Mouse (Mus musculus) large intestine, adult 2 months (tissue): Measurements from ENCODE around the gene Orm2. TPM values are rescaled to one million over a fixed set of nuclear protein-coding genes. Genes with fewer than 3 reads are reported as not detected.

Experiments used
- DNase-seq: peaks from one replicate; pipeline ENCODE4 v3.0.0-alpha.2; 2012; ENCODE audit warnings: low read depth, low spot score
- WGBS: fragments of 180-500 bp; shearing (Covaris S2); methylation state at CpG from one replicate; pipeline ENCODE4 v1.1.7; 2018; 5-methylcytosine and 5-hydroxymethylcytosine counted together
- polyA plus RNA-seq: library from polyadenylated mRNA; depleted of rRNA; stranded (reverse); fragments of >200 nt; gene quantifications from 2 replicates; pipeline ENCODE4 v1.2.3, GENCODE M21; 2012; rRNA removed

Orm2 gene
- polyA plus RNA-seq, 1 experiment, result 0.15 TPM

DNA sequence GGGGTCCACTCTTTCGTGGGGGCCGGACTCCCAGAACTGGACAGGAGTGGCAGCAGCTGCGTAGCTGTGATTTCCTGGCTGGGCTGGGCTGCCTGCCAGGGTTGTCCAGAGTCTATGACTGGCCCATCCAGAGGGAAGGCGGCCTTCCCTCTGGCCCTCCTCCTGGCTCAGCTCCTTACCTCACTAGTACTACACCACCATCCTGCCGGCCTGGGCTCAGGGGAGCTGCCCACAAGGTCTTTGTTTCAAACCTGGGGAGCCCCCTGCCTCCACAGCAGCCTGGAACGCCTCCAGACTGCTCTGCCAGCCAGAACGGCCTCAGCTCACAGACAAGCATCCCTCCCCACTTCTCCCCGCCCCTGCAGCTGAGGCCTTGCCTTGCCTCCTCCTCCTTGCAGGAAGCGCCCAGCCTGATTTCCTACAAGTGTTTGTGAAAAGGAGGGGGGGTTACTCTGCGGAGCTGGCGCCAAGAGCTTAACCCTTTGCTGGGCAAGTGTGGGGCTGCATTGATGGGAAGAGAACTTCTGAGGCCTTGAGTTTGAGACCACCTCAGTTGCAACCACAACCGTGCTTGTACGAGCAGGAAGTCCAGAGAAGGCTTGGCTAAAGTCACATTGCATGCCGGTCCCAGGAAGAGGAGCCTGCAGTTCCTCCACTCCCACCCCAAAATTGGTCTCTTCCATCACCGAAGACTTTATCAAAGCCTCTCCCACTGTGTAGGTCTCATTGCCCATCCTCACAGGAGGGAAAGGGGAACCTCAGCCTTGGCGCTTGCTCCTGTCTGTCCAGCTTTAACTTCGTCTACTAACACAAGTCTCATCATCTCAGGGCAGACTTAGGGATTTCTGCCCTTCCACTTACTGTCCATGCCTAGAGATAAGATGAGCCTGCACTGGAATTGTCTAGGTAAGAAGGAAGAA, 41.1 kb downstream of the Orm2 start, which contains the start of gene Akna:
Gene Akna (minus strand): TSS at position 315 of the 920 bp plus-strand sequence.
- WGBS, result 8% methylated on average over 17 of the region's 17 CpGs
- peak; percentile 47 for DNase-seq

DNA sequence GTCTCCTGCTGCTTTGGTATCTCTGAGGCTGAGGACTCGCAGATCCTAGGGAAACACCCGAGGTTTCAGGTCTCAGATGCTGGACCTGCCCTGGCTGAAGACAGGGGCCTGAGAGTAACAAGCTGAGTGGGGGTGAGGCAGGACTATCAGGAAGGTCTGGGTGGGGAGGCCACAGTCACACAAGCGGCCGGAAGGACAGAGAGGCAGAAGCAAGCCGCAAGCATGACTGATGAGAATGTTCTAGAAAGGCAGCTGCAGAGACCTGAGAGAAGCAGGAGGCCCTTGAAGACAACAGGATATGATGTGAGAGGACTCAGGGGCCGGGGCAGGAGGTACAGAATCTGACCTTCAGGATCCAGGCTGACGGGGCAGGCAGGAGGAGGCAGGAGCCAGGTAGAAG, 42.0 kb downstream of the Orm2 start:
- DNase-seq, result no peak
- WGBS, result 73% methylated on average over 7 of the region's 7 CpGs

DNA sequence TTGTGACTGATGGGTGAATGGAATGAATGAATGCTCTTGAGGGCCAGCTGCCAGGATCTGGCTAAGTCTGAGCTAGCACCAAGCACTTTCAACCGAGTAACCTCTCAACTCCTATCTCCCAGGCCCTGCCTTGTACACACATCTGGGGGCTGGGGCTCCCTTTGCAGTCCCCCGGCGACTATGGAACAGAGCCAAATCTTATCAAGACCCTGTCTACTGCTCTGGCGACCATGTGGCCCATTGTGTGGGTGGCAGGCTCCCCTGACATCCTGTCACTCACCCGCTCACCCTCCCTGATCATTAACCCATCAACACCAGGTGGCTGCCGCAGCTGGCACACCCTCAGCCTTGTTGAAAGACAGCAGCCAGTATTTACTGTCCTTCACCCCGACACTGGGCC, 42.8 kb downstream of the Orm2 start:
- DNase-seq, result no peak
- WGBS, result 32% methylated on average over 7 of the region's 7 CpGs

DNA sequence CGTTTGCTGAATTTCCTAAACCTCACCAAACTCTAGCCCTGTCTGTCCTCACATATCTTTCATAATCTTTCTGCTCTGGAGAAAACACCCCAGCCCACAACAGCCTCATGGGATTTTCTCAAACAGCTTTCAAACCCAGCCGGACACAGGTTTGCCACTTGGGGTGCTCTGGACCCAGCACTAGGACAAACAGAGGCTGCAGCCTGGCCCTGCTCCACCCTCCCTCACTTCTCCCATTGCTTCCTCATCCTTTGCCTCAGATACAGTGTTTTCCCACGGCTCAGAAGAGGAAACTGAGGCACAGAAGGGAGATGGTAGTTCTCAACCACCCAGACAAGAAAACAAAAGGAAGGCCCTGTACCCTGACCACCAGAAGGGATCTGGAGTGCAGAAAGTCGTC, 43.4 kb downstream of the Orm2 start:
- WGBS, result 43% methylated on average over 4 of the region's 4 CpGs

DNA sequence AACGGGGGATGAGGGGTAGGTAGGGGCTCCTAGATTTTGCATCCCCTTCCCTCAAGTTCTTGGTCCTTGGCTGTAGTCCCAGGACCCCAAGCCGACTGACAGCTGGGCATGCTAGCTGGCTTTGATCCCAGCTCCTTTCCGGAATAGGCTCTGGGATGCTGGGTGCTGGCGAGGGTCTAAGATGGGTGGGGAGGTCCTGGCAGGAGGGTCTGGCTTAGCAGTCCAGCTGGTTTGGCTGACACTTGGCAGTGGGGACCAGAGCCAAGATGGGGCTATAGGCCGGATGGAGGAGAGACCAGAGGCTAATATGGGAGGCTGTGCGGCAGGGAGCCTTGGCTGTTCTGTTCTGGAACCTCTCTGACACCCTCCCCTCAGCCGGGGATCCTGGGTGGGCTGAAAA, 46.0 kb downstream of the Orm2 start:
- no peak for DNase-seq
- WGBS, result 67% methylated on average over 7 of the region's 7 CpGs

More for the DNA sequence above, 43.4 kb downstream of the Orm2 start:
- no peak for DNase-seq

DNA sequence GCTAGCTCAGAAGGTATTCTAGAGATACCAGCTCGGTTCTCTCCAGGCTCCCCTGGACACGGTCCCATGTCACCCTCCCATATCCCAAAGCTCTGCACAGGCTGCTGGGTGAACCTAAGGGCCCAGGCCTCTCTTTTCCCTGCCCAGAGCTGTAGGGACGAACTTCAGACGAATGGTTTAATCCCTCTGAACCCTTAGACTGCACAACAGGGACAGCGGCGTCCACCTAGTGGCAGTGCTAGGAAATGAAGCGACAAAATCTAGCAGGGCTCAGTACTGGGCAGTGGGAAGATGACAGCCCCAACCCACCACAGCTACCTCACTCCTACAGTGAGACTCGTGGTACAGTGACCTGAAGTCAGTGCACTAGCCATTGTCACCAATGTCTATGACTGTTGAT, 46.4 kb downstream of the Orm2 start:
- peak; percentile 21 for DNase-seq
- 19% methylated on average over 8 of the region's 8 CpGs for WGBS

DNA sequence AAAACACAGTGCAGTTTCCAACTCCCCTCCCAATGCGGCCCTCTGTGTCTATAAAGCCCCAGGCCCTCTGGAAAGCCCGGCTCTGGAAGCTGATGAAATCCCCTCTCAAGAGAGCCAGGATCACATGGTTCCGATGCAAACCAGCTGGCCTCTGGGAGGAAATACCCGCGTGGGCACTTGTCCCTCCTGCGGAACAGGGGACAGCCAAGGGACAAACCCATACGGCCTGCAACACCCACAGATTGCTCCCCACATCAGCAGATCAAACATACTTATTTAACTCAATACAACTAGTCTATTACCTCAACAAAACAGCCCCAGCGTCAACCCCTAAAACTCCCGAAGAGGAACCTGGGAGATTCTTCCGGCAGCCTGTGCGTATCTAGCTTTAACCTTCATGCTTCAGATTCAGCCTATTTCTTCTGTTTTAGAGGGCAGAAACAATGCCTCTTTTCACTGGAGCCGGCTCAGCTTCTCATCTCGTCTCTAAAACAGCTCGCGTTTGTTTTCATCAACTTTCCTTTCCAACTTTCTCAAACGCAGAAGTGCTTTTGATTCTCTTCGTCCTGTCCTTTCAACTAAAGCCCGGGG, 47.2 kb downstream of the Orm2 start:
- DNase-seq, result no peak
- WGBS, result 6% methylated on average over 18 of the region's 18 CpGs

DNA sequence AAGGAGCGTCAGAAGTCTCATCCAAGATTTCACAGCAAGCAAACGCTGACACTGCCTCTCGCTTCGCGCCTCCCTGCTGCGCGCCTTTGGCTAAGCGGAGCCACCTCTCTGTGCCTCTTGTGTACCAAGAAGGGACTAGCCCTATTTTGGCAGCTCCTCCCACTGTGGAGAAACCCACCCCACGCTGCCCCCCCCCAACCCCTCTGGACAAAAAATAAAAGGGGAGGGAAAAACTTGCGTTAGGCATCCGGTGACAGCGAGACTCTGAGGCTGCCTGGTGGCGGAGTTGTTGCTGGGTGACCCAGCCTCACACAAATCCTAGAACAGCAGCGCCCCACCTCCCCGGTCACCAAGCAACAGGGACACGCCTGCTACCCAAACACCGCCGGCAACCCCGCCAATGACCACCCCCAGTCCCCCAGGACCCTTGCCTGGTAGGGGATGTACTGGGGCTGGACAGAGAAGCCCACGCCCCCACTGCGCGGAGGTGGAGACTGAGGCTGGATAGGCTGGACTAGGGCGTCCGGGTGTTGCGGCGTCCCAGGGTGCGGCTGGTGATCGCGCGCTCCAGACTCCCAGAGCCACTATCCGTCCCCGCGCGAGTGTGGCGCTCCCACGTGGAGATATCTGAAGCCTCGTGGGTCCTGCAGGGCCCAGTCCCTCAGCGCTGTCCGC, 47.8 kb downstream of the Orm2 start:
- peak; percentile 16 for DNase-seq
- under 1% methylated on average over 39 of the region's 39 CpGs for WGBS

DNA sequence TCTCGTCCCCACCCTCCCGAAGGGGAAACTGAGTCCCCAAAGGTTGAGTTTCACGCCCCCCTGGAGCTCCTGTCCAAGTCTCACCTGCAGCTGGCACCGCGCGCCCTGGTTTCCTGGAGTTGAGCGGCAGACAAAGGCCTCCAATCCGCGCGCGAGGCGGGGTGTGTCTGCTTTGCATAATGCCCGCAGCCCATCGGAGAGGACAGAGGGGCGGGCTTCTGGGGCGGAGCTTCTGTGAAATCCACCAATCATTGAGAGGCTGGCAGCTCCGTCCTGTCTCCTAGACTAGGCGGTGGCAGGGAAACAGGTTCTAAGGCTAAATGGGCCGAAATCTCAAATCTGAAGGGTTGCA, 48.3 kb downstream of the Orm2 start:
- DNase-seq, result peak; percentile 84
- WGBS, result under 1% methylated on average over 19 of the region's 19 CpGs

DNA sequence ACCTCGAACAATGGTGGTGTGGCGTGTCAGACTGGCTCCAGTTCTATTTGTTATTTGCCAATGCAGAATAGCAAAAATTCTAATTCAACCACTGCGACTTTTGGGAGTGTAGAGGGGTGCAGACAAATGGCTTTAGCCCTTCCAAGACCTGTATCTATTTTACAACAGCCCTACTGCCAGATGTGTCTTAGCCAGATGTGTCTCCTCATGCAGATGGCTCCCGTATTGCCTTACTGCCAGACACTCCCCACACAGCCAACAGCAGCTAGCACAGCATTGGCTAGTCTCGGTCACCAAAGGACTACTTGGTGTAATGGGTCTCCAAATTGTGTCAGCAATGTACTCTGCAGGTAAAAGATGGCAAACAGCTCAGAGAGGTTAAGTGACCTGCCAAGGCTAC, 49.0 kb downstream of the Orm2 start:
- WGBS, result 62% methylated on average over 5 of the region's 5 CpGs

DNA sequence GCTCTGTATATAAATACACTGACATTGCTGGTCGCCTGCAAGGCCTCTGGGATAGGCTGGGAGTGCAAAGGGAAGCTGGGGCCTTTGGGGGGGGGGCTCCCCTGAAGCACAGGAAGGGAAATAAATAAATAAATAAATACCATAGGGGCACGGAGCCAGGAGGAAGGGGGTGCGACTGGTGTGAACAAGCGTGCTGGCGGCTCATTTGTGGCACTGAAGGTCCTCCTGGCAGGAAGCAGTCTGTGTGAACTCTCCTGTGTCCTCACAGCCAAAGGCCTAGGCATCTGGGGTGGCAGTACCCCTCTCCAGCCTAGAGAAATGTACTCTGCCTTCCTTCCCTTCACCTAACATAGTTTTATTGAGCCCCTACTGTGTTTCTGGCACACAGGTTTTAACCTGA, 52.7 kb downstream of the Orm2 start:
- WGBS, result 66% methylated on average over 5 of the region's 5 CpGs
- no peak for DNase-seq

More for the DNA sequence above, 49.0 kb downstream of the Orm2 start:
- no peak for DNase-seq

Other genes starting within 250 kb of the Orm2 start
- 0.26 and 0.73 TPM in 2 replicates for gene Ambp, start 207.7 kb upstream of the Orm2 start, polyA plus RNA-seq
- gene Kif12, start 190.3 kb upstream of the Orm2 start, polyA plus RNA-seq, result 4.8 and 6.3 TPM in 2 replicates
- 5.5 and 6.0 TPM in 2 replicates for gene Col27a1, start 148.4 kb upstream of the Orm2 start, polyA plus RNA-seq
- 3.2 and 4.3 TPM in 2 replicates for gene Orm1, start 17.9 kb upstream of the Orm2 start, polyA plus RNA-seq
- 0.11 TPM in 1 of 2 replicates, not detected in the other for gene Orm3, start 6.3 kb upstream of the Orm2 start, polyA plus RNA-seq
- gene Akna, start 40.9 kb downstream of the Orm2 start, polyA plus RNA-seq, result 7.6 and 8.7 TPM in 2 replicates
- 11.0 and 14.1 TPM in 2 replicates for gene Whrn, start 133.5 kb downstream of the Orm2 start, polyA plus RNA-seq
- 37.2 and 39.9 TPM in 2 replicates for gene Atp6v1g1, start 182.3 kb downstream of the Orm2 start, polyA plus RNA-seq
- gene Tmem268, start 196.3 kb downstream of the Orm2 start, polyA plus RNA-seq, result 12.7 and 14.8 TPM in 2 replicates
- not detected in 2 replicates for gene Gm11213, start 242.8 kb downstream of the Orm2 start, polyA plus RNA-seq